Mouse (Mus musculus) ovary, postnatal 36 days (tissue): Measurements from ENCODE around the gene Higd2a.
A peak's percentile ranks its signal among the peaks of the same experiment; 100 is the strongest.

Experiments
- DNase-seq: peaks from one replicate; pipeline ENCODE4 v3.0.0; 2022; ENCODE audit warnings: low spot score, mixed read lengths

Gene Higd2a

DNA sequence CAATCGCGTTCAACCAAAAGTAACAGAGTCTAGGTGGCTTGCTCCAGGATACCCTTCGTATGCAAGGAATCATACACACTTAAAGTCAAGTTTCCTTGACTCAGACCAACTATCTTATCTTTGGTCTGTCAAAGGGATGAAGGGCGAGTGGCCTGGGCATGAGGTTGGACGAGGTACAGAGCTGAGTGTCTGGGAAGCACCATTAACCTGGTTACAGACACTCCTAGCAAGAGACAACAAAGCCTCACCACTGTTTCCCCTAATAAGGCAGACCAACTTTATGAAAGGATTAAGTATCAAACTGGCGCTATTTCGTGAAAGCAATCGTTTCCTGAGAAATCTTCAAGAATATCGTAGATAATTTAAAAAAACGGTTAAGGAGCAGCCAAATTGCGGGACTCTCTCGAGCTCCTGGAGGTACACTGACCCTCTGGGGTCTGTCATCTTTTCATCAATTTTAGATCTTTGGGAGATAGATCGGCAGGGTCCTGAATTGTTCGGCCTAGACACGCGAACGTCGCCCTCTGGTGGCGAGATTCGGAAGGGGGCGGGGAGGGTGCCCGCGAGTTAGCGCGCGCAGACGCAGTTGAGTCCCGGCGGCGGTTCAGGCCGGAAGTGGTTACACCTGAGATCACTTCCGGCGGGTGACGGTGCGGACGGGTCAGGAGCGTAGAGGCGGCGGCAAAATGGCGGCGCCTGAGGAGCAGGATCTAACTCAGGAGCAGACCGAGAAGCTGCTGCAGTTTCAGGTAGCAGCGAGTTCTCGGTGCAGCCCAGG lies 31.3 kb downstream of the Higd2a start, which contains the start of gene Faf2:
TSS of gene Faf2 (plus strand) at position 630 of the 778 bp plus-strand sequence.
- peak; percentile 98 for DNase-seq

- DNase-seq: no peak
These were observed 32.0 kb downstream of the Higd2a start for GRCm38 (mm10) chr13:54621960-54622521.

- no peak for DNase-seq
These were observed 39.1 kb downstream of the Higd2a start for GRCm38 (mm10) chr13:54629128-54629527.

GRCm38 (mm10) chr13:54632731-54633277 lies 42.8 kb downstream of the Higd2a start:
- no peak for DNase-seq

GRCm38 (mm10) chr13:54635011-54635410 lies 45.0 kb downstream of the Higd2a start:
- DNase-seq: no peak
